Mouse (Mus musculus) ES-E14 (cell line): Measurements from ENCODE around the gene Sfxn5.

ENCODE experiments used
- CHD2 ChIP-seq: IDR thresholded peaks from 2 replicates; pipeline ENCODE4 v1.6.1; 2014; ENCODE audit warnings: mild to moderate bottlenecking, low read depth, low read length, inconsistent platforms
- MAFK ChIP-seq: IDR thresholded peaks from 2 replicates; pipeline ENCODE4 v1.6.1; 2014; ENCODE audit warnings: mild to moderate bottlenecking, low read depth, low read length, inconsistent platforms; ENCODE audit not compliant: insufficient read depth
- ZC3H11A ChIP-seq: IDR thresholded peaks from 2 replicates; pipeline ENCODE4 v1.6.1; 2012; ENCODE audit warnings: low read depth, mild to moderate bottlenecking, inconsistent platforms, low read length, borderline replicate concordance
- ZNF384 ChIP-seq: IDR thresholded peaks from 2 replicates; pipeline ENCODE4 v1.6.1; 2012; ENCODE audit warnings: low read depth, low read length, inconsistent platforms

DNA sequence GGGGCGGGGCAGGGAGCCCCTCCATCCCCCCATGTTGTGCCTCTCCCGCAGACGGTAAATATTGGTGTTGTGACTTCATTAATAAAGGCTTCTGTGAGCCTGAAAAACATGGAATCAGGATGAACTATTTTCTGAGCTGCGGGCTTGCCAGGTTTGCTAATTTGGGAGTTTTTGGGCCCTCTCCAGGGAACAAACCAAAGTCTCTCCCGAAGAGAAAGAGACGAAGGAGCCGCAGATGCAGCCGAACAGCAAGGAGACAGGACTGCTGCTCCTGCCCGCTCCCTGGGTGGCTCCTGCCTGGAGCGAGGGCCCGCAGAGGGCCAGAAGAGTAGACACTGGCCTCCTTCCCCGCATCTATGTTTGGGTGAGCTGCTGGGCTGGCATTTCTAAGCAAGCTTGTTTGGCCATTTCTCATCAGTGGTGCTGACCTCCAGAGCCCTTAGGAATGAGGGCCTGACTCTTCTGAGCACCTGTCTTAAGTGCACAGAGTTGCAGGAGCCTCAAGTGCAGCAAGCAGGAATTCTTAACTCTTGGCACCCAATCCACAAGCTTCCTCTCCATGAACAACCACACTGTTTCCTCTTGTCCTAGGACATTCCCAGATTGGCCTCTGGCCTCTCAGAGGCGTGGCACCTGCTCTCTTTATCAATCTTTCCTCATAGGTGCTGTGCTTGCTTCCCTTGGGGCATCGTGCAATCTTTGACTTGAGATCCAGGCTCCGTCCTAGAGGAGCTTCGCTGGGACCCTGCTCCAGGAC is 126.9 kb downstream of the Sfxn5 start:
- no peak for TF ChIP-seq MAFK
- no peak for TF ChIP-seq ZNF384
- no peak for TF ChIP-seq ZC3H11A
- no peak for TF ChIP-seq CHD2
